Mouse (Mus musculus) cerebellum, adult 11-12 months (tissue): ENCODE results near the gene Bpifb2.

Experiments used
- DNase-seq: peaks from one replicate; pipeline ENCODE4 v3.0.0; 2022

The Bpifb2 gene

GRCm38 (mm10) chr2:153933311-153933710 lies 58.5 kb downstream of the Bpifb2 start:
- no peak for DNase-seq

- no peak for DNase-seq
Observed at GRCm38 (mm10) chr2:153935348-153935747, 60.5 kb downstream of the Bpifb2 start.

DNA sequence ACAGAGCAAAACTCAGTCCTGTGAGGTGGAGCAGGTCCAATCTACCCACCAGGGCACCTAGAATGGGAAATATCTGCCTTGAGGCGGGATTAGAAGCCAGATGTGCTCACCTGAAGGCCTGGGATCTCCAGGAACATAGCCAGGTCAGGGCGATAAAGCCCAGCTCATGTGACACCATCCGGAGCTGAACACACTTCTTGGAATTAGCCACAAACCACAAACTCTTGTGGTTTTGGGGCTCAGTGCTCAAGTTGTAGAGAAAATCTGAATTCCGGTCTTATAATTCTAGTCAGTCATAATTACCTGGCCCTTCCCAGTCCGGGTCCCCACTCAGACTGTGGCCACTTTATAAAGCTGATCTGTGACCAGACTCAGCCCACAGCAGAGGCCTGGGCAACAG lies 63.0 kb downstream of the Bpifb2 start, which contains the start of gene Bpifb4:
TSS of gene Bpifb4 (plus strand) at position 370 of the 400 bp plus-strand sequence.
- no peak for DNase-seq

DNA sequence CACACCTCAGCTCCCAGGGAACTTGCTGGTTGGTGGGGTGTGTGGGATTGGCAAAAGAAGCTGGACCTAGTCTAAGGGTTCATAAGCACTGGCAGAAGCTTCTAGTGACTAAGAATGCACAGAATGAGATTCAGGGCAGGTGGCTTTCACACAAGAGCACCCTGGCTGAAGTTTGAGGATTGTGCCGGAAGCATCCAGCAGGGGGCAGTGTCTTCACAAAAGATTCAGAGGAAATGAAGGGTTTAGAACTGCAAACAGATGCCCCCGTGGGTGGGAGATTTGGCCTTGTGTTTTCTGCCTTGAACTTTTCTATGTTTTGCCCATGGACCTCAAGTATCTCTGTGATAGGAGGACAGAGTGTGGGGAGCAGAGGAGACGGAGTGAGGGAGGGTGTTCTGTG lies 68.7 kb downstream of the Bpifb2 start:
- peak; percentile 60 for DNase-seq

GRCm38 (mm10) chr2:153944567-153944966 lies 69.7 kb downstream of the Bpifb2 start:
- DNase-seq: no peak
